19 mouse cellular contexts compared by ENCODE assay signal in genomic region chr8:64845314-64845713, GRCm38 (mm10). TPM values are rescaled to one million over a fixed set of nuclear protein-coding genes. Genes with fewer than 3 reads are reported as not detected.
DNase-seq lines count a peak whose midpoint lies in the region; ATAC-seq and TF ChIP-seq lines count a peak whose summit lies in the region.
"Had no signal": no experiment of that assay in that cellular context is flagged by ENCODE, and none has a peak within 500 bp of the region (broad histone marks: within the 10 kb centered on the region; RNA-seq: fewer than 3 reads in every experiment).

No protein-coding gene starts in this region.

- peak overlapping the region; percentile 83 for H3K27ac ChIP-seq in layer of hippocampus, adult 2 months
- H3K27ac ChIP-seq in cortical plate, adult 2 months (ENCODE audit: insufficient read depth, low read length) = peak overlapping the region; percentile 45; the same call in 1 of the 2 replicates
- H3K27ac ChIP-seq: embryonic facial prominence, embryonic 12.5 days; forebrain, embryonic 15.5 days; heart, embryonic 10.5 days; hindbrain, embryonic 12.5 days had no signal

- peak overlapping the region; percentile 15; the same call in 1 of the 2 replicates for H3K4me3 ChIP-seq in layer of hippocampus, adult 2 months
- H3K4me3 ChIP-seq in cortical plate, adult 2 months (ENCODE audit: insufficient read depth, low read length) = no peak overlapping the region
- H3K4me3 ChIP-seq: embryonic facial prominence, embryonic 12.5 days; forebrain, embryonic 15.5 days; heart, embryonic 10.5 days; hindbrain, embryonic 12.5 days had no signal

- no peak for TF ChIP-seq POLR2A in cortical plate, adult 2 months (IDR thresholded peaks at IDR 0.05; ENCODE audit: extremely low read depth, insufficient read depth, low read length)

- no peak for ATAC-seq in megakaryocyte-erythroid progenitor cell, adult 5-6 weeks (replicated peaks; ENCODE audit: low FRiP score, low TSS enrichment, poor library complexity, severe bottlenecking)
- ATAC-seq: forebrain, embryonic 15.5 days; hindbrain, embryonic 16.5 days; inflammation-experienced regulatory T-cells, adult 6 months had no signal

- no peak for TF ChIP-seq CTCF in layer of hippocampus, adult 2 months (conservative IDR thresholded peaks at IDR 0.05)
- no peak for TF ChIP-seq CTCF in cortical plate, adult 2 months (IDR thresholded peaks at IDR 0.05; ENCODE audit: extremely low read depth, insufficient read depth, low read length)

- DNase-seq in layer of hippocampus, adult 2 months (ENCODE audit: low spot score in 2 of 2) = no peak
- no peak for DNase-seq in layer of hippocampus, adult 9-10 months (ENCODE audit: low spot score)
- peak; percentile 14 to 25 for DNase-seq in right cerebral cortex, postnatal 10 days (ENCODE audit: low spot score in 2 of 2)
- DNase-seq in right cerebral cortex, postnatal 4 days = no peak
- DNase-seq: adrenal gland, adult 8-10 months; adrenal gland, postnatal 36 days; cerebellum, adult 18-20 months; cerebellum, postnatal 10 days; gastrocnemius, postnatal 14 days; heart, postnatal 10 days; heart, postnatal 4 days had no signal

- H3K4me1 ChIP-seq in cortical plate, adult 2 months (ENCODE audit: control insufficient read depth, insufficient read depth, low read length) = peaks cover 14% of the 10 kb centered on the region

RNA-seq across cellular contexts. Expression of gene Klhl2, which starts 4.5 kb away (rescaled TPM):
- 100 to 1,000 TPM; 303 to 323 TPM for total RNA-seq in layer of hippocampus, adult 2 months (2021)
- 133 and 138 TPM in 2 replicates for polyA plus RNA-seq in cortical plate, adult 2 months (2012; rRNA removed)
- total RNA-seq in megakaryocyte-erythroid progenitor cell, adult 5-6 weeks (2014; fragmentation: Nextera tagmentation) = 5.5 and 6.1 TPM in 2 replicates
- total RNA-seq in megakaryocyte-erythroid progenitor cell, adult 5-6 weeks (2017) = 5.3 and 12.6 TPM in 2 replicates

Comparison
In these comparisons a context has a peak if more than half of its experiments do, and no peak if none do; other contexts are left out.
1. DNase-seq: peak in right cerebral cortex, postnatal 10 days (2 of 2); none in layer of hippocampus, adult 2 months (0 of 2), layer of hippocampus, adult 9-10 months (single experiment) and right cerebral cortex, postnatal 4 days (single experiment).
2. RNA of gene Klhl2, which starts 4.5 kb away (total RNA-seq): 303 to 323 TPM in layer of hippocampus, adult 2 months; 5.3 to 12.6 TPM in megakaryocyte-erythroid progenitor cell, adult 5-6 weeks; every median in the first group is over 10 times any median in the second.